Mouse (Mus musculus) lung, embryonic 16.5 days (tissue): Measurements from ENCODE around the gene Cr2. TPM values are rescaled to one million over a fixed set of nuclear protein-coding genes. Genes with fewer than 3 reads are reported as not detected.
"Not testable (repeated sequence)": the region's sequence is repeated elsewhere in the genome, so short reads cannot be mapped to it uniquely, and the experiment has no call there.

Experiments used
- ATAC-seq: fragments of 200-750 bp; cut with Nextera tagmentation; 2 replicates; pipeline ENCODE4 v1.8.0; 2017; ENCODE audit warnings: low read depth, mild to moderate bottlenecking, moderate library complexity
- H3K27ac ChIP-seq: fragments of 300-500 bp; sonication (generic); 2 replicates; pipeline ENCODE4 v1.5.1; 2014; ENCODE audit warnings: mild to moderate bottlenecking, control low read depth, low read length
- H3K27me3 ChIP-seq: fragments of 300-500 bp; sonication (generic); 2 replicates; pipeline ENCODE4 v1.6.1; 2014; ENCODE audit warnings: low read depth, low read length, mixed read lengths; ENCODE audit not compliant: control insufficient read depth, insufficient read depth
- H3K36me3 ChIP-seq: fragments of 300-500 bp; sonication (generic); 2 replicates; pipeline ENCODE4 v1.6.1; 2014; ENCODE audit warnings: low read length; ENCODE audit not compliant: control insufficient read depth, insufficient read depth
- H3K4me1 ChIP-seq: fragments of 300-500 bp; sonication (generic); replicated peaks from 2 replicates; pipeline ENCODE4 v1.6.1; 2014; ENCODE audit warnings: low read length, mixed read lengths; ENCODE audit not compliant: control insufficient read depth, insufficient read depth
- H3K4me2 ChIP-seq: fragments of 300-500 bp; sonication (generic); 2 replicates; pipeline ENCODE4 v1.6.1; 2014; ENCODE audit warnings: low read depth, low read length, control low read depth
- H3K4me3 ChIP-seq: fragments of 300-500 bp; sonication (generic); 2 replicates; pipeline ENCODE4 v1.5.1; 2014; ENCODE audit warnings: mild to moderate bottlenecking, low read length, control low read depth
- H3K9ac ChIP-seq: fragments of 300-500 bp; sonication (generic); 2 replicates; pipeline ENCODE4 v1.6.1; 2014; ENCODE audit warnings: low read length, control low read depth
- H3K9me3 ChIP-seq: fragments of 300-500 bp; sonication (generic); 2 replicates; pipeline ENCODE4 v1.6.1; 2016; ENCODE audit warnings: low read length; ENCODE audit not compliant: control insufficient read depth
- WGBS: fragments of 180-500 bp; shearing (Covaris S2); extraction: QIAGEN DNeasy Blood & Tissue Kit; methylation state at CpG from one replicate; pipeline ENCODE4 v1.1.7; 2014; 5-methylcytosine and 5-hydroxymethylcytosine counted together
- polyA plus RNA-seq: library from polyadenylated mRNA; unstranded; fragments of >200 nt; fragmentation: Nextera tagmentation; extraction: Ambion mirVana; gene quantifications from 2 replicates; pipeline ENCODE4 v1.2.1, GENCODE M21; 2015

Gene Cr2
- 0.23 and 0.28 TPM in 2 replicates for polyA plus RNA-seq

GRCm38 (mm10) chr1:195175980-195176931, at the start of gene Cr2:
TSS of gene Cr2 (minus strand) at chr1:195176716.
- Histone ChIP-seq H3K4me3 (peak within 1 kb of the TSS; percentile 31), H3K9ac (no peak within 1 kb of the TSS), H3K27me3 (no peaks in the 10 kb centered on the region), H3K36me3 (no peaks in the 10 kb centered on the region), H3K4me1 (no peaks in the 10 kb centered on the region), H3K9me3 (no peaks in the 10 kb centered on the region), H3K27ac (no peak within 1 kb of the TSS), H3K4me2 (peak within 1 kb of the TSS; percentile 50)
- WGBS, result 6% methylated on average over 20 of the region's 20 CpGs
- ATAC-seq, result peak; percentile 88

- H3K4me1 ChIP-seq, result no peaks in the 10 kb centered on the region
- H3K4me2 ChIP-seq, result no peak overlapping the region
- no peaks in the 10 kb centered on the region for H3K9me3 ChIP-seq
- no peak overlapping the region for H3K9ac ChIP-seq
- WGBS, result 48% methylated on average over 2 of the region's 2 CpGs
- no peak for ATAC-seq
- no peaks in the 10 kb centered on the region for H3K36me3 ChIP-seq
- H3K27ac ChIP-seq, result no peak overlapping the region
- H3K27me3 ChIP-seq, result no peaks in the 10 kb centered on the region
- H3K4me3 ChIP-seq, result no peak overlapping the region
Observed at GRCm38 (mm10) chr1:195221781-195222180, 45.3 kb upstream of the Cr2 start.

GRCm38 (mm10) chr1:195212851-195213250, 36.3 kb upstream of the Cr2 start:
- not testable (repeated sequence) for H3K4me2 ChIP-seq, H3K27ac ChIP-seq, H3K4me1 ChIP-seq, H3K36me3 ChIP-seq, H3K9me3 ChIP-seq, H3K27me3 ChIP-seq, ATAC-seq, H3K4me3 ChIP-seq, H3K9ac ChIP-seq
- 54% methylated on average over 19 of the region's 19 CpGs for WGBS

- no peak overlapping the region for H3K4me2 ChIP-seq
- H3K27ac ChIP-seq, result no peak overlapping the region
- H3K36me3 ChIP-seq, result no peaks in the 10 kb centered on the region
- ATAC-seq, result no peak
- H3K4me1 ChIP-seq, result no peaks in the 10 kb centered on the region
- H3K27me3 ChIP-seq, result no peaks in the 10 kb centered on the region
- H3K4me3 ChIP-seq, result no peak overlapping the region
- no peak overlapping the region for H3K9ac ChIP-seq
- H3K9me3 ChIP-seq, result no peaks in the 10 kb centered on the region
Observed at GRCm38 (mm10) chr1:195184746-195185145, 8.2 kb upstream of the Cr2 start.

- H3K9me3 ChIP-seq, result no peaks in the 10 kb centered on the region
- H3K27ac ChIP-seq, result no peak overlapping the region
- 60% methylated on average over 9 of the region's 9 CpGs for WGBS
- no peaks in the 10 kb centered on the region for H3K36me3 ChIP-seq
- no peaks in the 10 kb centered on the region for H3K27me3 ChIP-seq
- no peak overlapping the region for H3K9ac ChIP-seq
- H3K4me3 ChIP-seq, result no peak overlapping the region
- H3K4me2 ChIP-seq, result no peak overlapping the region
- no peak for ATAC-seq
- H3K4me1 ChIP-seq, result no peaks in the 10 kb centered on the region
Observed at GRCm38 (mm10) chr1:195164996-195165755, 11.3 kb downstream of the Cr2 start.

GRCm38 (mm10) chr1:195132070-195132469, 44.4 kb downstream of the Cr2 start:
- Histone ChIP-seq H3K9me3 (no peaks in the 10 kb centered on the region), H3K27ac (peak overlapping the region; percentile 99; the same call in 1 of the 2 replicates), H3K36me3 (peaks cover 10% of the 10 kb centered on the region; the same call in 1 of the 2 replicates), H3K27me3 (no peaks in the 10 kb centered on the region), H3K4me3 (peak overlapping the region; percentile 76), H3K4me1 (peaks cover 7% of the 10 kb centered on the region), H3K4me2 (peak overlapping the region; percentile 72), H3K9ac (no peak overlapping the region; the same call in 1 of the 2 replicates)
- no peak for ATAC-seq
- 26% methylated on average over 3 of the region's 3 CpGs for WGBS

GRCm38 (mm10) chr1:195131675-195132015, 44.9 kb downstream of the Cr2 start:
- Histone ChIP-seq H3K4me1 (peaks cover 7% of the 10 kb centered on the region), H3K4me2 (peak overlapping the region; percentile 72), H3K9me3 (no peaks in the 10 kb centered on the region), H3K36me3 (peaks cover 11% of the 10 kb centered on the region), H3K9ac (peak overlapping the region; percentile 92), H3K4me3 (peak overlapping the region; percentile 76), H3K27me3 (no peaks in the 10 kb centered on the region), H3K27ac (peak overlapping the region; percentile 99)
- ATAC-seq, result no peak
- 17% methylated on average over 4 of the region's 4 CpGs for WGBS

GRCm38 (mm10) chr1:195130953-195131674, 45.4 kb downstream of the Cr2 start, which contains the start of gene Cr1l:
TSS of gene Cr1l (minus strand) at chr1:195131586.
- Histone ChIP-seq H3K4me1 (peaks cover 7% of the 10 kb centered on the region), H3K27ac (peak within 1 kb of the TSS; percentile 99), H3K27me3 (no peaks in the 10 kb centered on the region), H3K9ac (peak within 1 kb of the TSS; percentile 92), H3K36me3 (peaks cover 12% of the 10 kb centered on the region), H3K4me2 (peak within 1 kb of the TSS; percentile 72), H3K4me3 (peak within 1 kb of the TSS; percentile 76), H3K9me3 (no peaks in the 10 kb centered on the region)
- WGBS, result under 1% methylated on average over 31 of the region's 31 CpGs
- peak; percentile 99 for ATAC-seq
